Mouse (Mus musculus): Measurements from ENCODE around the gene Chrnb2. TPM values are rescaled to one million over a fixed set of nuclear protein-coding genes. Genes with fewer than 3 reads are reported as not detected.

The Chrnb2 gene
- total and polyA plus RNA-seq, 3 experiments: 0.19 to 1.3 (median 0.59) TPM

DNA sequence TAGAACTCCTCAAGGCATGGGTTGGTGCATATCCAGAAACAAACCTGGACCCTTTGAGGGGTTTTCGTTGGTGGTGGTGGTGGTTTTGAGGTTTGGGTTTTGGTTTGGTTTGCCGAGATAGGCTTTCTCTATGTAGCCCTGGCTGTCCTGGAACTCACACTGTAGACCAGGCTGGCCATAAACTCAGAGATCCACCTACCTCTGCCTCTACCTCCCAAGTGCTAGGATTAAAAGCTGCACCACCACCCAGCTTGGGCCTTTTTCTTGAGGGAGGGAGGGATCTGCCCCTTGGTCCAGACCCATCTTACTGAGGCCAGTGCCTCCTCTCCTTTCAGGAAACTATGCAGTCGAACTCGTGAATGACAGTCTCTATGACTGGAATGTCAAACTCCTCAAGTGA, 15.7 kb upstream of the Chrnb2 start:
- H3K27me3 ChIP-seq (replicated peaks): no peaks in the 10 kb centered on the region

DNA sequence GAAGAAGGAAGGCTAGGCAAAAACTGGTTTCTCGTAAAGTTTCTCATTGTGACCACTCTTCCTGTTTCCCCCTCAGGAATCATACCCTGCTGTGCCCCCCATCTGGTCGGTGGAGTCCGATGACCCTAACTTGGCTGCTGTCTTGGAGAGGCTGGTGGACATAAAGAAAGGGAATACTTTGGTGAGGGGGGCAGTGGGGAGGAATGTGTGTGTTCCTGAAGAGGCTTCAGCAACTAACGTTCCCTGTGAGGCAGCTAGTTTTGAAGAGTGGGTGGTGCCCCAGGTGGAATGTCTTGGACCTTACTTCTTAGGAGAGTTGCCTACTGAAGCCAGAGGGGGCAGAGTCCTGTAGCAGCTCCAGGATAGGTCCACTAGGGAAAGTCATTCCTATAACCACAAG, 11.6 kb upstream of the Chrnb2 start:
- H3K36me3 ChIP-seq (replicated peaks in 1 of 2; ENCODE audit: control insufficient read depth in 1 of 2, insufficient read depth in 1 of 2, low read length in 1 of 2): peaks cover 44 to 68% of the 10 kb centered on the region in 2 experiments
- DNase-seq (ENCODE audit: extremely low read depth): no peak
- H3K4me2 ChIP-seq (ENCODE audit: insufficient read depth, low read depth, poor library complexity, severe bottlenecking): no peak overlapping the region
- no peaks in the 10 kb centered on the region for H3K9me3 ChIP-seq (replicated peaks; ENCODE audit: low read length)
- H3K9ac ChIP-seq (ENCODE audit: insufficient read depth, low read depth): no peak overlapping the region
- in situ Hi-C loops (cut with MboI; ENCODE audit: low pct_ligation_motif_present, low pct_unique_long_range_greater_than_20kb, low sequenced_read_pairs): loop anchor here (25.0 kb wide), 1 partner anchor 186 kb away; the partner anchor contains the start of gene Atp8b2
- H3K4me1 ChIP-seq (ENCODE audit: control insufficient read depth in 1 of 2, insufficient read depth in 2 of 2): peaks cover 15 to 39% of the 10 kb centered on the region in 2 experiments; a peak in 3 of 4 replicates
- no peak for TF ChIP-seq ZKSCAN1 (IDR thresholded peaks at IDR 0.05; ENCODE audit: borderline replicate concordance, low read depth, low read length)
- no peak for TF ChIP-seq RCOR1 (conservative IDR thresholded peaks at IDR 0.05; ENCODE audit: low read depth, low read length)
- no peak overlapping the region for H3K27ac ChIP-seq (ENCODE audit: insufficient read depth, low read depth)
- H3K4me3 ChIP-seq (replicated peaks in 1 of 3; ENCODE audit: low read depth in 2 of 3, low read length in 2 of 3, poor library complexity in 1 of 3): no peak overlapping the region
- dilution Hi-C loops (cut with MboI; ENCODE audit: extremely low pct_ligation_motif_present, extremely low pct_unique_long_range_greater_than_20kb, low sequenced_read_pairs): no loop called here
- H3K79me2 ChIP-seq (replicated peaks; ENCODE audit: control insufficient read depth, extremely low read depth, insufficient read depth, poor library complexity, severe bottlenecking): peaks cover 27% of the 10 kb centered on the region
- H3K27me3 ChIP-seq (replicated peaks): no peaks in the 10 kb centered on the region

More for the DNA sequence above, 15.7 kb upstream of the Chrnb2 start:
- peaks cover 7 to 26% of the 10 kb centered on the region in 2 experiments; a peak in 3 of 4 replicates for H3K4me1 ChIP-seq (ENCODE audit: control insufficient read depth in 1 of 2, insufficient read depth in 2 of 2)
- H3K27ac ChIP-seq (ENCODE audit: insufficient read depth, low read depth): no peak overlapping the region
- in situ Hi-C loops (cut with MboI; ENCODE audit: low pct_ligation_motif_present, low pct_unique_long_range_greater_than_20kb, low sequenced_read_pairs) (loop anchor here (25.0 kb wide), 1 partner anchor 182 kb away; the partner anchor contains the start of gene Atp8b2), dilution Hi-C loops (cut with MboI; ENCODE audit: extremely low pct_ligation_motif_present, extremely low pct_unique_long_range_greater_than_20kb, low sequenced_read_pairs) (no loop called here)
- H3K79me2 ChIP-seq (replicated peaks; ENCODE audit: control insufficient read depth, extremely low read depth, insufficient read depth, poor library complexity, severe bottlenecking): peaks cover 8% of the 10 kb centered on the region
- peaks cover 67 to 90% of the 10 kb centered on the region in 2 experiments for H3K36me3 ChIP-seq (replicated peaks in 1 of 2; ENCODE audit: control insufficient read depth in 1 of 2, insufficient read depth in 1 of 2, low read length in 1 of 2)
- TF ChIP-seq E2F4 (IDR thresholded peaks at IDR 0.05; ENCODE audit: insufficient replicate concordance, low read depth, low read length) (no peak), POLR2A (IDR thresholded peaks at IDR 0.05; ENCODE audit: low read depth, low read length) (no peak), GABPA (IDR thresholded peaks at IDR 0.05; ENCODE audit: insufficient replicate concordance, low read depth, low read length) (no peak), MAX (IDR thresholded peaks at IDR 0.05; ENCODE audit: low read length) (no peak), MXI1 (IDR thresholded peaks at IDR 0.05; ENCODE audit: low read depth, low read length) (no peak), ETS1 (conservative IDR thresholded peaks at IDR 0.05; ENCODE audit: low read depth, low read length) (no peak), HCFC1 (IDR thresholded peaks at IDR 0.05; ENCODE audit: low read depth, low read length) (no peak), SIN3A (IDR thresholded peaks at IDR 0.05; ENCODE audit: low read length) (no peak), KAT2A (IDR thresholded peaks at IDR 0.05; ENCODE audit: insufficient replicate concordance, low read length) (no peak)
- no peak overlapping the region for H3K4me3 ChIP-seq (replicated peaks in 1 of 3; ENCODE audit: low read depth in 2 of 3, low read length in 2 of 3, poor library complexity in 1 of 3)
- H3K4me2 ChIP-seq (ENCODE audit: insufficient read depth, low read depth, poor library complexity, severe bottlenecking): no peak overlapping the region
- H3K9me3 ChIP-seq (replicated peaks; ENCODE audit: low read length): no peaks in the 10 kb centered on the region
- H3K9ac ChIP-seq (ENCODE audit: insufficient read depth, low read depth): no peak overlapping the region
- no peak for DNase-seq (ENCODE audit: extremely low read depth)

DNA sequence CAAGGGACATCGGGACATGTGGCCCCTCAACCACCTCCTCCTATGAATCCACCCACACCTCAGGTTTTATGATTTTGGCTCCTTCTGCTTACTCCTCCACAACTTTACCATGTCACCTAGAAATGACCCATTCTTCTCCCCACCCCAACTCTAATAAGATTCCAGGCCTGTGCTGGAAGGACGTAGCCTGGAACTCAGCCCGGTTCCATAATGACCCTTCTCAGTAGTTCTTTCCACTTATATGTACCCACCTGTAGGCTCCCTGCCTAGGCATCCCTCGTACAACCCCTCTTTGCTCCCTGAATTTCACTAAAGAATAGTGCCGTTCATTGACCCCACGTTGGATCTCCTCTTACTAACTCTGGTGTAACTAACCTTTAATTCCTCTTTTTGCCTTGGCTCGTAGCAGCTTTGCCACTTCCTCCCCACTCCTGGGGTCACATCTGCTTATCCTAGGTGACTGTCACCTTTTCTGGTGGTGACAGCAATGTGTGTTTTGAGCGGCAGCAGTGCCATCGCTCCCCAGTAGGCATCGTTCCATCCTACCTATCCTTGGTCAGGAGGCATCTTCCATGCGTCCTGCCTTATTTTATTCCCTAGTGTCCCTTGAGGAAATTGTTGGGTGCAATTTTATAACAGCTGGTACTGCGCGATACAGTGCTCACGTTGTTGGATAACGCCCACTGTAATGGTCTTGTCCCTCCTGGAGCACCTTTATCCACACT, 10.0 kb upstream of the Chrnb2 start:
- dilution Hi-C loops (cut with MboI; ENCODE audit: extremely low pct_ligation_motif_present, extremely low pct_unique_long_range_greater_than_20kb, low sequenced_read_pairs) (no loop called here), in situ Hi-C loops (cut with MboI; ENCODE audit: low pct_ligation_motif_present, low pct_unique_long_range_greater_than_20kb, low sequenced_read_pairs) (loop anchor here (25.0 kb wide), 1 partner anchor 437 kb away; the partner anchor contains the start of genes Adam15 and Efna4)
- TF ChIP-seq EP300 (IDR thresholded peaks at IDR 0.05; ENCODE audit: low read length): no peak
- no peak for TF ChIP-seq USF2 (conservative IDR thresholded peaks at IDR 0.05; ENCODE audit: low read depth, low read length)
- TF ChIP-seq MYC (IDR thresholded peaks at IDR 0.05; ENCODE audit: low read depth, low read length): no peak
- no peak for TF ChIP-seq ZNF384 (IDR thresholded peaks at IDR 0.05; ENCODE audit: low read depth, low read length)
- no peak for TF ChIP-seq ETS1 (conservative IDR thresholded peaks at IDR 0.05; ENCODE audit: low read depth, low read length)
- no peaks in the 10 kb centered on the region for H3K27me3 ChIP-seq (replicated peaks)
- peaks cover 15 to 49% of the 10 kb centered on the region in 2 experiments; a peak in 3 of 4 replicates for H3K4me1 ChIP-seq (ENCODE audit: control insufficient read depth in 1 of 2, insufficient read depth in 2 of 2)
- H3K36me3 ChIP-seq (replicated peaks in 1 of 2; ENCODE audit: control insufficient read depth in 1 of 2, insufficient read depth in 1 of 2, low read length in 1 of 2): peaks cover 30 to 62% of the 10 kb centered on the region in 2 experiments
- peaks cover 27% of the 10 kb centered on the region for H3K79me2 ChIP-seq (replicated peaks; ENCODE audit: control insufficient read depth, extremely low read depth, insufficient read depth, poor library complexity, severe bottlenecking)
- H3K27ac ChIP-seq (ENCODE audit: insufficient read depth, low read depth): no peak overlapping the region; the same call in 1 of the 2 replicates
- peak; percentile 38 for DNase-seq (ENCODE audit: extremely low read depth)
- no peaks in the 10 kb centered on the region for H3K9me3 ChIP-seq (replicated peaks; ENCODE audit: low read length)
- H3K4me2 ChIP-seq (ENCODE audit: insufficient read depth, low read depth, poor library complexity, severe bottlenecking): peak overlapping the region; percentile 86
- H3K4me3 ChIP-seq (replicated peaks in 1 of 3; ENCODE audit: low read depth in 2 of 3, low read length in 2 of 3, poor library complexity in 1 of 3): peak overlapping the region; percentile 90 to 99 (median 90)
- H3K9ac ChIP-seq (ENCODE audit: insufficient read depth, low read depth): peak overlapping the region; percentile 99

Measured in CH12.LX (cell line).